Mouse (Mus musculus) gastrocnemius, postnatal 36 days (tissue): ENCODE results near the gene Trim46. TPM values are rescaled to one million over a fixed set of nuclear protein-coding genes. Genes with fewer than 3 reads are reported as not detected.

Source experiments
- DNase-seq, 2 experiments: peaks; one replicate each; pipeline ENCODE4 v3.0.0; 2022
- intact Hi-C: fragments of 180-260 bp; cut with DNase I; formaldehyde crosslinking; loops from one replicate; pipeline ENCODE4 v1.15.1; 2025
- long read RNA-seq, 2 experiments: library from polyadenylated mRNA; stranded (forward); transcript quantifications; one replicate each; pipeline ENCODE4 v2.0.0; 2021
- total RNA-seq, 2 experiments: library from RNA; stranded (reverse); gene quantifications; 2 replicates each; pipeline ENCODE4 v1.2.3; 2021

Gene Trim46
- total RNA-seq, result under 1 TPM; 0.15 to 0.17 TPM
- long read RNA-seq, experiment 1, result 0 reads
- long read RNA-seq, experiment 2, result 0 reads

- intact Hi-C loops, result no loop called here
- peak; percentile 85 to 88 for DNase-seq
These were observed at the start of gene Trim46 for GRCm38 (mm10) chr3:89246261-89247100. TSS of gene Trim46 (minus strand) at chr3:89246309.

DNA sequence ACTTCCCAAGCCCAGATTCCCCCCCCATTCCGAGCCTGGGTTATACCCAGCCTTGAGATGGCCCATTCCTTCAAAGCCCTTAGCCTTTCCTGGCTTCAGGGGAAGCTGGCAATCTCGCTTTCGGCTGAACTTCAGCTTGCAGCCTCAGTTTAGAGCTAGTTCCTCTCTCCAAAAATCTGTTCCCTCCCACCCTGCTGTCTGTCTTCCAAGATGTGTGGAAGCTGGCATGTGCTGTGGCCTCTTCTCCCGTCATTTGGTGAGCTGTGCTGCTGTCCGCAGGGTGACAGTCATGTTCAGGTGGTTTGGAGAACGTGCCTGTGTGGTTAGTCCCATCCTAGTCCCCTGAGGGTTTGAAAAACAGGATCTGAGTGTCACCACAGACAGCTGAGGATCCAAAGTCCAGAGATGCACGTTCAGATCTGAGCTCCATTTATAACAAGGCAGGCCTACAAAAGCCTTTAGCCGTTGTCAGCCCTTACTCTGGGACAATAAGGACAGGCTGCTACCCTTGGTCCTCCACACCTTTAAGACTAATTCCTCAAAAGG lies 49.6 kb upstream of the Trim46 start:
- DNase-seq, result no peak
- intact Hi-C loops, result no loop called here

DNA sequence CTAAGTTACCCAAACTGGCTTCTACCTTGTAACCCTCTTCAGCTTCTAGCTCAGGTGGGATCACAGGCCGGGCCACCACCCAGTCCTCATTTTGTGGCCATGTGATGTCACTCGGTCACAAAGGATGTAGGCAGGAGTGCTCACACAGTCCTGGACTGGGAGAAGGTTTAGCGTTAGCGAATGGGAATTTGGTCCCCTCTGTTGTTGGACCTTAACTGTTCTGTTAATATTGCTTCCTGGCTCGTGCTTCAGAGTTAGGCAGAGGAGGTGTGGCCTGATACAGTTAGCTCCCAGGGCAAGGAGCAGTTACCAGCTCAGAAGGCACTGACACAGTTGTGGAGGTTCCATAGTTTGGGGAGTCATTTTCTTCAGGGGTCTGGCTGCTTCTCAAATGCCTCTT lies 48.1 kb upstream of the Trim46 start:
- no peak for DNase-seq
- intact Hi-C loops, result no loop called here

GRCm38 (mm10) chr3:89293247-89293918 lies 47.3 kb upstream of the Trim46 start:
- intact Hi-C loops, result no loop called here
- DNase-seq, result no peak

- DNase-seq, result no peak
- intact Hi-C loops, result no loop called here
These were observed 46.2 kb upstream of the Trim46 start for GRCm38 (mm10) chr3:89292303-89292702.

GRCm38 (mm10) chr3:89291874-89292273 lies 45.8 kb upstream of the Trim46 start:
- intact Hi-C loops, result no loop called here
- no peak for DNase-seq

- no peak for DNase-seq
- intact Hi-C loops, result no loop called here
These were observed 42.4 kb upstream of the Trim46 start for GRCm38 (mm10) chr3:89288503-89288928.

DNA sequence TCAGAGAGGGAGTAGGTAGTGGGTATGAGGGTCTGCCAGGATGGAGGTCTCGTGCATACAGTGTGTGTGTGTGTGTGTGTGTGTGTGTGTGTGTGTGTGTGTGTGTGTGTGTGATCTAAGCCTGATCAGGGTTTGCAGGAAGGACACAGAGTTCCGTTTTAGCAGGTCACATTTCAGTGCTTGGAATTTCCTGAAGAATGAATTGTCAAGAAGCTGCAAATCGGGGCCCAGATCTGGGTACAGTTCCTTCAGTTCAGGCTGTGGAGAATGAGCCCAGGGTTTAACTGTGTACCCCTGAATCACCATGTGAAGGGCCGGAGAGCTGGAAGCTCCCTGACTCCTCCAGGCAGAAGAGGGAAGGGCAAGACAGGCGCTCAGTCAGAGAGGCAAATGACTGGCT lies 41.2 kb upstream of the Trim46 start:
- no peak for DNase-seq
- intact Hi-C loops, result no loop called here

DNA sequence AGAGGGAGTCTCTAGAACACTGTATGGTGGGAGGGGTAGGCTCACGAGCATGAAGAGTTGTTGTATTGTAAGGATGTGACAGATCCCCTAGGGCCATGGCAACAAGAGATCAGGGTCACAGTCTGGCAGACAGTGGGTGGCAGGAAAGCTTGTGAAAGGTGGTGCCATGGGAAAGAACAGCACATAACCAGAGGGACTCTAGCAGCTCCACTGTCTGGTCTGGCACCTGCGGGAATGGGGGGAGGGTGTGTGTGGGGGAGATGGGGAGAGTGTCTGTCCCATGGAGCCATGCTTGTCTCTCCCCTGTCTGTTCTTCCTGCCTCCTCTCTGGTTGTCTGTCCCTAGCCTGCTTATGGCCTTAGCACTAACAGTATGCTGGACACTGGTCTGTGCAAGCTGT lies 39.4 kb upstream of the Trim46 start:
- intact Hi-C loops, result no loop called here

GRCm38 (mm10) chr3:89284261-89284660 lies 38.2 kb upstream of the Trim46 start:
- intact Hi-C loops, result no loop called here
- no peak for DNase-seq

More for the DNA sequence above, 39.4 kb upstream of the Trim46 start:
- no peak for DNase-seq

DNA sequence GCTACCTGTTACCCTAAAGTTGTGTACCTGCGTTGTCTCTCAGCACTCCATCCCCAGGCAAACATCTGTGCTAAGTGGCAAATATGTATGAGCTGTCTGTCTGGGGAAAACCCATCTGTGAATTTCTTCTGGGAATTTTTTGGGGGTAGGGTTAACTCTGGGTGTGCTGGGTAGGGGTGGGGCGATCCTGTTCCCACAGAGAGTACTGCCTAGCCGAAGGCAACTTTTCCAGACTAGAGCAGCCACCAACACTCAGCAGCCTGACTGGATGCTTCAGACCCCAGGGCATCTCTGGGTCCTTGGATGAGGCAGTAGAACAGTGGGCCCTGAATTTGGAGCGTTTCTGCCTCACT lies 36.2 kb upstream of the Trim46 start:
- intact Hi-C loops, result loop anchor here (1.0 kb wide), 1 partner anchor 33 kb away; no protein-coding TSS in a partner anchor
- no peak for DNase-seq

GRCm38 (mm10) chr3:89281579-89282290 lies 35.6 kb upstream of the Trim46 start:
- peak; percentile 78 to 84 for DNase-seq
- intact Hi-C loops, result loop anchor here (1.0 kb wide), 1 partner anchor 32 kb away; no protein-coding TSS in a partner anchor

- peak; percentile 56 to 61 for DNase-seq
- intact Hi-C loops, result no loop called here
These were observed 34.8 kb upstream of the Trim46 start, which contains the start of gene Efna1 for GRCm38 (mm10) chr3:89280606-89281511. TSS of gene Efna1 (minus strand) at chr3:89281142.

GRCm38 (mm10) chr3:89280050-89280605 lies 34.0 kb upstream of the Trim46 start:
- intact Hi-C loops, result no loop called here
- DNase-seq, result no peak

- peak; percentile 80 to 83 for DNase-seq
- intact Hi-C loops, result no loop called here
These were observed 33.2 kb upstream of the Trim46 start for GRCm38 (mm10) chr3:89279153-89279890.

GRCm38 (mm10) chr3:89278643-89279042 lies 32.5 kb upstream of the Trim46 start:
- intact Hi-C loops, result no loop called here
- no peak for DNase-seq

- intact Hi-C loops, result no loop called here
- peak; percentile 35 to 54 for DNase-seq
These were observed 32.0 kb upstream of the Trim46 start for GRCm38 (mm10) chr3:89278107-89278506.

GRCm38 (mm10) chr3:89277281-89278021 lies 31.3 kb upstream of the Trim46 start:
- intact Hi-C loops, result no loop called here
- peak; percentile 38 to 49 for DNase-seq
